Mouse (Mus musculus) intestine, postnatal 0 days (tissue): Measurements from ENCODE around the gene Pdcd1lg2. TPM values are rescaled to one million over a fixed set of nuclear protein-coding genes. Genes with fewer than 3 reads are reported as not detected.

Source experiments
- ATAC-seq: fragments of 200-750 bp; cut with Nextera tagmentation; 2 replicates; pipeline ENCODE4 v1.8.0; 2017; ENCODE audit warnings: mild to moderate bottlenecking, moderate TSS enrichment, moderate library complexity
- H3K27ac ChIP-seq: fragments of 300-500 bp; sonication (generic); 2 replicates; pipeline ENCODE4 v1.5.1; 2014; ENCODE audit warnings: mild to moderate bottlenecking, low read depth, low read length, moderate library complexity
- H3K27me3 ChIP-seq: fragments of 300-500 bp; sonication (generic); replicated peaks from 2 replicates; pipeline ENCODE4 v1.6.1; 2014; ENCODE audit warnings: low read length, mixed read lengths; ENCODE audit not compliant: control insufficient read depth, insufficient read depth
- H3K36me3 ChIP-seq: fragments of 300-500 bp; sonication (generic); 2 replicates; pipeline ENCODE4 v1.6.1; 2014; ENCODE audit warnings: mild to moderate bottlenecking, moderate library complexity; ENCODE audit not compliant: control insufficient read depth, insufficient read depth
- H3K4me1 ChIP-seq: fragments of 300-500 bp; sonication (generic); replicated peaks from 2 replicates; pipeline ENCODE4 v1.6.1; 2014; ENCODE audit warnings: antibody characterized with exemption, low read length, mixed read lengths; ENCODE audit not compliant: control insufficient read depth, insufficient read depth
- H3K4me2 ChIP-seq: fragments of 300-500 bp; sonication (generic); replicated peaks from 2 replicates; pipeline ENCODE4 v1.6.1; 2014; ENCODE audit warnings: low read depth, mild to moderate bottlenecking, moderate library complexity
- H3K4me3 ChIP-seq: fragments of 300-500 bp; sonication (generic); 2 replicates; pipeline ENCODE4 v1.5.1; 2014; ENCODE audit warnings: low read depth, low read length
- H3K9ac ChIP-seq: fragments of 300-500 bp; sonication (generic); 2 replicates; pipeline ENCODE4 v1.6.1; 2014; ENCODE audit warnings: mild to moderate bottlenecking, low read depth, low read length
- H3K9me3 ChIP-seq: fragments of 300-500 bp; sonication (generic); 2 replicates; pipeline ENCODE4 v1.6.1; 2016; ENCODE audit warnings: mixed run types; ENCODE audit not compliant: control insufficient read depth
- CTCF ChIP-seq: sonication (generic); IDR thresholded peaks from 2 replicates; pipeline ENCODE4 v1.5.1; 2016; ENCODE audit warnings: low read depth, mild to moderate bottlenecking, control low read depth, antibody characterized with exemption, moderate library complexity
- WGBS: fragments of 180-500 bp; shearing (Covaris S2); extraction: QIAGEN DNeasy Blood & Tissue Kit; methylation state at CpG from one replicate; pipeline ENCODE4 v1.1.7; 2014; 5-methylcytosine and 5-hydroxymethylcytosine counted together
- polyA plus RNA-seq: library from polyadenylated mRNA; unstranded; fragments of >200 nt; fragmentation: Nextera tagmentation; extraction: Ambion mirVana; gene quantifications from 2 replicates; pipeline ENCODE4 v1.2.1, GENCODE M21; 2015

Pdcd1lg2 gene
- polyA plus RNA-seq, 1 experiment from 2014 or later, result not detected

DNA sequence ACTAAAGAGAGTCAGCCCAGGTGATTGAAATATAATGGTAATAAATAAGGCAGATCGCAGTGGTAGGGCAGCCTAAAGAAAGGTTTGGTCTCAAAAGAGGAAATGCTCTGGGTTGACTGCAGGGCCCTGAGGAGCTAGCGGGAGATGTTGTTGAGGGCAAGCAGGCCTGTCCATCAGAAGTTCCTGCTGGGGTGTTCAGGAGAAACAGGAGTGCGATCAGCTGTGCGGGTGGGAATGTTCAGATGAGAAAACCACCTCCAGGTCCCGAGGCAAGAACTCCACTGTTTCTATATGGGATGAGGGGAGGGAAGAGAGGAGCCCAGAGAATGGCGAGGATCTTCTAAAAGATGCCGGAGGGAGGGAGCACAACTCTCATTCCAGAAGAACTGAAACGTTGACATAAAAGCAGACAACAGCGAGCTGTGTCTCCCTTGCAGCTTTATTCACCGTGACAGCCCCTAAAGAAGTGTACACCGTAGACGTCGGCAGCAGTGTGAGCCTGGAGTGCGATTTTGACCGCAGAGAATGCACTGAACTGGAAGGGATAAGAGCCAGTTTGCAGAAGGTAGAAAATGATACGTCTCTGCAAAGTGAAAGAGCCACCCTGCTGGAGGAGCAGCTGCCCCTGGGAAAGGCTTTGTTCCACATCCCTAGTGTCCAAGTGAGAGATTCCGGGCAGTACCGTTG, 26.2 kb downstream of the Pdcd1lg2 start:
- TF ChIP-seq CTCF, result no peak
- Histone ChIP-seq H3K36me3 (no peaks in the 10 kb centered on the region), H3K4me1 (no peaks in the 10 kb centered on the region), H3K27me3 (no peaks in the 10 kb centered on the region), H3K9me3 (no peaks in the 10 kb centered on the region), H3K4me2 (no peak overlapping the region), H3K9ac (no peak overlapping the region), H3K4me3 (no peak overlapping the region), H3K27ac (no peak overlapping the region)
- 89% methylated on average over 18 of the region's 18 CpGs for WGBS
- ATAC-seq, result no peak

DNA sequence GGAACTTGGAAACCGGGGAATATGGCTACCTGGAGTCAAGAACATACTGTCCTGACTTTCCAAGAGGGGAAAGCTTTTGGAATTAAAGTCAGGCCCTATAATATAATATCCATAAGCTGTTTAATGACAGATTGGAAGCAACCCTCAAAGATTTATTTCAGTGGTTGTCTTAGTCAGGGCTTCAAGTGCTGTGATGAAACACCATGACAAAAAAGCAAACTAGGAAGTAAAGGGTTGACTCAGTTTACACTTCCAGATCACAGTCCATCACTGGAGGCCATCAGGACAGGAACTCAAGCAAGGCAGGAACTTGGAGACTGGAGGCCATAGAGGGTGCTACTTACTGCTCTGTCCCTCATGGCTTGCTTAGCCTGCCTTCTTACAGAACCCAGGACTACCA, 27.1 kb downstream of the Pdcd1lg2 start:
- no peak for TF ChIP-seq CTCF
- Histone ChIP-seq H3K4me3 (no peak overlapping the region), H3K9me3 (no peaks in the 10 kb centered on the region), H3K4me1 (no peaks in the 10 kb centered on the region), H3K27ac (no peak overlapping the region), H3K9ac (no peak overlapping the region), H3K27me3 (no peaks in the 10 kb centered on the region), H3K36me3 (no peaks in the 10 kb centered on the region), H3K4me2 (no peak overlapping the region)
- WGBS, result 91% methylated on average over 1 of the region's 1 CpGs
- ATAC-seq, result no peak

DNA sequence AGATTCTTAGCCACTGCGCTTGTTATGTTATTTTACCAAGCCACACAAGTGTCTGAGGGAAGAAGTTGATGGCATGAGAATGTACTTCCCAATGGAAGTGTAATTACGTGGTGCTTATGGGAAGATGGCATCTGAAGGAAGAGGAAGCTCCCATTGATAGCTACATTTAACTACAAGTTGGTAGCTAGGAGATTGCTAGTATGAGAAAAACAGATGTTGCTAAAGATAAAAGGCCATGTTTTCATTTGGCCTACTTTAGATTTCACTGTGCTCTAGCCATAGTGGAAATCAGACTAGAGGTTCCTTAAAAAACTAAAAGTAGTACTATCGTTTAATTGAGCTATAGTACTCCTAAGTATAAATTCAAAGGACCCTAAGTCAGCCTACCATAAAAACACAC, 28.5 kb downstream of the Pdcd1lg2 start:
- Histone ChIP-seq H3K4me1 (no peaks in the 10 kb centered on the region), H3K27me3 (no peaks in the 10 kb centered on the region), H3K27ac (no peak overlapping the region), H3K36me3 (no peaks in the 10 kb centered on the region), H3K9me3 (no peaks in the 10 kb centered on the region), H3K9ac (no peak overlapping the region), H3K4me2 (no peak overlapping the region), H3K4me3 (no peak overlapping the region)
- ATAC-seq, result no peak
- 94% methylated on average over 3 of the region's 3 CpGs for WGBS
- TF ChIP-seq CTCF, result no peak

DNA sequence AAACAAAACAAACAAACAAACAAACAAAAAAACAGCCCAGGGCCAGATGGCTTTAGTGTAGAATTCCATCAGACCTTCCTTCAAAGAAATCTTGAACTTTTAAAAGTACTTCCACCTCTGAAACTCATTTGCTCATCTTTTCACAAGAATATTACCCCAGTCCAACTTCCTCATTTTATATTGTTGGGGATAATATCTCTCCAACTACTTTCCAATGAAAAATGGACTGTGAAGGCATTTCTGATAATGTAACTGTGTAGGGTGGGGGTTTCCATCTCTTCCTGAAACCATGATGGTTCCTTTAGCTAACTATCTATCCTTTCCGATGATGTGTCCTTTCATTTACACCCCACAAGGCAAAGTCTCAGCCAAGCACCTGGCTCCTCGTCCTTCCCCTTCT, 31.8 kb downstream of the Pdcd1lg2 start:
- TF ChIP-seq CTCF, result no peak
- WGBS, result 72% methylated on average over 2 of the region's 2 CpGs

DNA sequence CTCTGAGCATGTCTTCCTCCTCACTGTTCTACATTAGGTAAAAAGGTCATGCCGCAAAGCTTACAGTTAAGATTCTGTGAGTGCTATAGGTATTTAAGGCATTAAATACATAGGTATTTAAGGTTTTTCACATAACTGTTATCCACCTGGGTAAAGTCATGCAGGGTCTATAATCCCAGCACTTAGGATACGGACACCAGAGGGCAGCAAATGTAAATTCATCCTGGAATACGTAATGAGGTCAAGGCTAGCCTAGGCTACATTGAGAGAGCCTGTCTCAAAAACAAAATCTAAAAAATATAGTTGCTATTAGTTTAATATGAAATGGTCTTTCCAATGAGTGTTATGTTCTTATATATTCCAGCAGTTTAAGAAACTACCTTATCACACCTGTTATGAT, 33.6 kb downstream of the Pdcd1lg2 start:
- WGBS, result 89% methylated on average over 3 of the region's 3 CpGs
- Histone ChIP-seq H3K9ac (no peak overlapping the region), H3K4me1 (no peaks in the 10 kb centered on the region), H3K9me3 (peaks cover 4% of the 10 kb centered on the region), H3K36me3 (no peaks in the 10 kb centered on the region), H3K27me3 (no peaks in the 10 kb centered on the region), H3K4me2 (no peak overlapping the region), H3K4me3 (no peak overlapping the region), H3K27ac (no peak overlapping the region)
- TF ChIP-seq CTCF, result peak; percentile 46
- no peak for ATAC-seq

More for the DNA sequence above, 31.8 kb downstream of the Pdcd1lg2 start:
- no peak for ATAC-seq
- Histone ChIP-seq H3K4me3 (no peak overlapping the region), H3K36me3 (no peaks in the 10 kb centered on the region), H3K4me1 (no peaks in the 10 kb centered on the region), H3K4me2 (no peak overlapping the region), H3K9ac (no peak overlapping the region), H3K9me3 (peaks cover 4% of the 10 kb centered on the region), H3K27me3 (no peaks in the 10 kb centered on the region), H3K27ac (no peak overlapping the region)

DNA sequence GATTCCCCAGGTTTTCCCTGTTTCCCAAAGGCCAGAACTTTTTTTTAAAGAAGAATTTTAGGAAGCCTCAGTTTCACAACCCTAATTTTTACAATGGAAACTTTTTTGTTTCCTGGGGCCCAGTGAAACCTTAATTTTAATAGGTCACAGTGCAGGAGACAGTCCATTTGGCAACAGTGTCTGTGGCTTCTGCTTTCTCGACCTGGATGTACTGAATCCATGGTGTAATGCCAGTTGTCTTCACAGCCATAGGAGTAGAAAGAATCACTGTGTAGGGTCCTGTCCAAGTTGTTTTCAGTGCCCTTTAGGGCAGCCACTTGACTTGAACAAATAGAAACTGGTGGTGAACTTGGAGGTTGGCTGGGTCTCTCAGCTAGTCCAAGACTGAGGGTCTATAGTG, 37.7 kb downstream of the Pdcd1lg2 start:
- 85% methylated on average over 1 of the region's 1 CpGs for WGBS
- no peaks in the 10 kb centered on the region for H3K4me1 ChIP-seq
- no peak overlapping the region for H3K4me2 ChIP-seq
- no peak overlapping the region for H3K9ac ChIP-seq
- no peak for ATAC-seq
- H3K27ac ChIP-seq, result no peak overlapping the region
- no peaks in the 10 kb centered on the region for H3K27me3 ChIP-seq
- peaks cover 4% of the 10 kb centered on the region for H3K9me3 ChIP-seq
- no peak overlapping the region for H3K4me3 ChIP-seq
- no peak for TF ChIP-seq CTCF
- H3K36me3 ChIP-seq, result no peaks in the 10 kb centered on the region
